Mouse (Mus musculus) G1E (cell line): Measurements from ENCODE around the gene Nprl2. TPM values are rescaled to one million over a fixed set of nuclear protein-coding genes. Genes with fewer than 3 reads are reported as not detected.

Source experiments
- ATAC-seq: 2 replicates; pipeline ENCODE4 v1.8.0; 2016; ENCODE audit warnings: mild to moderate bottlenecking; ENCODE audit not compliant: insufficient number of reproducible peaks, poor library complexity, low FRiP score, severe bottlenecking; ENCODE audit errors: extremely low read depth
- DNase-seq: peaks from one replicate; pipeline ENCODE4 v3.0.0; 2012; ENCODE audit warnings: low spot score
- H3K27me3 ChIP-seq: 2 replicates; pipeline ENCODE4 v1.6.1; 2012; ENCODE audit warnings: mild to moderate bottlenecking, low read length, inconsistent platforms; ENCODE audit not compliant: insufficient read depth
- H3K36me3 ChIP-seq: replicated peaks from 2 replicates; pipeline ENCODE3; 2012; ENCODE audit warnings: mild to moderate bottlenecking, inconsistent platforms
- H3K4me1 ChIP-seq: 2 replicates; pipeline ENCODE4 v1.6.1; 2012; ENCODE audit warnings: low read depth, low read length, inconsistent platforms, mixed read lengths; ENCODE audit not compliant: insufficient read depth
- H3K4me3 ChIP-seq: 2 replicates; pipeline ENCODE4 v1.5.1; 2012; ENCODE audit warnings: low read depth, mild to moderate bottlenecking, inconsistent platforms, low read length, moderate library complexity, mixed read lengths
- H3K9me3 ChIP-seq: replicated peaks from 2 replicates; pipeline ENCODE4 v1.6.1; 2012; ENCODE audit warnings: inconsistent platforms
- CTCF ChIP-seq: IDR thresholded peaks from 2 replicates; pipeline ENCODE4 v1.5.1; 2012; ENCODE audit warnings: low read depth, low read length, inconsistent platforms, mixed read lengths
- GATA1 ChIP-seq: IDR thresholded peaks from 2 replicates; pipeline ENCODE4 v1.6.1; 2012; ENCODE audit warnings: borderline replicate concordance, low read length, inconsistent platforms, mixed read lengths
- GATA2 ChIP-seq: IDR thresholded peaks from 2 replicates; pipeline ENCODE4 v1.6.1; 2012; ENCODE audit warnings: low read depth, low read length, inconsistent platforms, borderline replicate concordance
- POLR2AphosphoS5 ChIP-seq: IDR thresholded peaks from 2 replicates; pipeline ENCODE4 v1.6.1; 2012; ENCODE audit warnings: low read depth, low read length, inconsistent platforms; ENCODE audit not compliant: insufficient replicate concordance
- TAL1 ChIP-seq: conservative IDR thresholded peaks from 2 replicates; pipeline ENCODE4 v1.6.1; 2012; ENCODE audit warnings: low read depth, low read length, inconsistent platforms, mixed read lengths
- polyA plus RNA-seq: library from polyadenylated mRNA; stranded (reverse); fragments of >175 nt; gene quantifications from 2 replicates; pipeline ENCODE4 v1.2.3, GENCODE M21; 2012
- total RNA-seq, 2 experiments: library from RNA; stranded (forward) in 1 of 2; stranded (reverse) in 1 of 2; fragments of 200-1000 nt in 1 of 2; fragments of >200 nt in 1 of 2; fragmentation: Nextera tagmentation in 1 of 2; gene quantifications; 2 replicates each; pipeline ENCODE4 v1.2.3; 2014 to 2017

Nprl2 gene
- total and polyA plus RNA-seq, 3 experiments = 1.7 to 22.6 (median 18.4) TPM

- no peaks in the 10 kb centered on the region for H3K9me3 ChIP-seq
- peaks cover 54% of the 10 kb centered on the region for H3K4me1 ChIP-seq
- DNase-seq (peak; percentile 34), ATAC-seq (no peak)
- TF ChIP-seq GATA1 (no peak), POLR2AphosphoS5 (no peak), CTCF (no peak), GATA2 (no peak), TAL1 (no peak)
- peak overlapping the region; percentile 76 for H3K4me3 ChIP-seq
- peaks cover 44% of the 10 kb centered on the region for H3K36me3 ChIP-seq
- H3K27me3 ChIP-seq = peaks cover 11% of the 10 kb centered on the region
Observed at GRCm38 (mm10) chr9:107534408-107535202, 7.4 kb upstream of the Nprl2 start.

DNA sequence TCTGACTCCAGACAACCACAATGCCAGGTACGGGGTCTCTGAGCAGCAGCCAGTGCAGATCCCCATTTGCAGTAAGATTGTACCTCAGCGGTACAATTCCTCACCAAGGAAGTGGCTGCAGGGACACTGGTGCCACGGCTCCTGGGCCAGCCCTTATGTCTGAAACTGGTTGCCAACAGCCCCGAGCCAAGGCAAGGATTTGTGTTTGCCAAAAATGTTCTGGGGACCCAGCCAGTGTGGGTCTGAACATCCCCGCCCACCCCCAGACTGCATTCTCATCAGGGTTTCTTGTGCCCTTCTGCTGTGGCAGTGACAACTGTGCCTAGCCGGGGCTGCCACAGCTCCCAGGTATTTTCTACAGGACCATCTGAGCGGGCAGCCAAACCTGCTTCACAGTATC, 3.8 kb upstream of the Nprl2 start:
- no peak overlapping the region for H3K4me3 ChIP-seq
- no peak for TF ChIP-seq POLR2AphosphoS5
- no peak for TF ChIP-seq GATA1
- TF ChIP-seq GATA2 = no peak
- TF ChIP-seq CTCF = no peak
- no peak for TF ChIP-seq TAL1
- H3K4me1 ChIP-seq = peaks cover 84% of the 10 kb centered on the region
- no peaks in the 10 kb centered on the region for H3K9me3 ChIP-seq
- no peak for ATAC-seq
- peaks cover 63% of the 10 kb centered on the region for H3K36me3 ChIP-seq
- no peak for DNase-seq
- H3K27me3 ChIP-seq = no peaks in the 10 kb centered on the region

DNA sequence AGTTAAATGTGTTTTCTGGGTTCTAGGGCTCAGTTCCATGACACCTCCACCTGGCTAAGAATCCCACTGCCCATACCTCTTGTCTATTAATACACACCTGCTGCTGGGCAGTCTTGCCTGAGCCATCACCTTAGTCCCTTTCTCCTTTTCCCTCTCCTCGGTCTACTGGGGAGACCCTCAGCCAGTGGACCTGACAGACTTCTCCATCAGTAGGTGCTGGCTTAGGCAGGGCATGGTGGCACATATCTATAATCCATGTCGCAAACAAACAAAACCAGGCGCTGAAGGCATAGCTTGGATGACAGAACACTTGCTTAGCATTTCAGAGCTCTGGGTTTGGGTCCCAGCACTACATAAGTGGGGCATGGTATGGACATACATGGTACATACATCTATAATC, 3.3 kb upstream of the Nprl2 start:
- Histone ChIP-seq H3K36me3 (peaks cover 68% of the 10 kb centered on the region), H3K9me3 (no peaks in the 10 kb centered on the region), H3K4me1 (peaks cover 83% of the 10 kb centered on the region), H3K4me3 (no peak overlapping the region), H3K27me3 (no peaks in the 10 kb centered on the region)
- TF ChIP-seq POLR2AphosphoS5 (no peak), TAL1 (no peak)
- DNase-seq (no peak), ATAC-seq (no peak)

- H3K36me3 ChIP-seq = peaks cover 79% of the 10 kb centered on the region
- DNase-seq = no peak
- no peak for ATAC-seq
Observed at GRCm38 (mm10) chr9:107539940-107540339, 2.1 kb upstream of the Nprl2 start.

GRCm38 (mm10) chr9:107540420-107540819, 1.6 kb upstream of the Nprl2 start:
- TF ChIP-seq CTCF = no peak
- no peak for TF ChIP-seq GATA2
- TF ChIP-seq POLR2AphosphoS5 = no peak
- no peak overlapping the region for H3K4me3 ChIP-seq
- H3K4me1 ChIP-seq = peaks cover 81% of the 10 kb centered on the region
- ATAC-seq = no peak
- H3K27me3 ChIP-seq = no peaks in the 10 kb centered on the region
- peaks cover 81% of the 10 kb centered on the region for H3K36me3 ChIP-seq
- DNase-seq = no peak
- H3K9me3 ChIP-seq = no peaks in the 10 kb centered on the region

More at GRCm38 (mm10) chr9:107539940-107540339, 2.1 kb upstream of the Nprl2 start:
- no peaks in the 10 kb centered on the region for H3K27me3 ChIP-seq
- TF ChIP-seq POLR2AphosphoS5 = no peak
- no peak for TF ChIP-seq GATA2
- TF ChIP-seq CTCF = no peak
- no peak for TF ChIP-seq TAL1
- no peak for TF ChIP-seq GATA1
- no peaks in the 10 kb centered on the region for H3K9me3 ChIP-seq
- H3K4me1 ChIP-seq = peaks cover 82% of the 10 kb centered on the region
- no peak overlapping the region for H3K4me3 ChIP-seq

GRCm38 (mm10) chr9:107541005-107541404, 1.0 kb upstream of the Nprl2 start:
- H3K36me3 ChIP-seq = peaks cover 80% of the 10 kb centered on the region
- H3K4me3 ChIP-seq = peak overlapping the region; percentile 79; the same call in 1 of the 2 replicates
- no peak for ATAC-seq
- DNase-seq = no peak
- H3K4me1 ChIP-seq = peaks cover 79% of the 10 kb centered on the region
- TF ChIP-seq CTCF (no peak), GATA2 (no peak), GATA1 (no peak), TAL1 (no peak), POLR2AphosphoS5 (no peak)
- H3K27me3 ChIP-seq = no peaks in the 10 kb centered on the region
- no peaks in the 10 kb centered on the region for H3K9me3 ChIP-seq
